Mouse (Mus musculus) lung, adult 2 months (tissue): ENCODE measurements around the gene Taf15.

Experiments used
- CTCF ChIP-seq: fragments of 200-500 bp; IDR thresholded peaks from 2 replicates; pipeline ENCODE4 v1.5.1; 2011; ENCODE audit warnings: mild to moderate bottlenecking, low read length, control low read depth; ENCODE audit not compliant: insufficient read depth
- POLR2A ChIP-seq: fragments of 200-500 bp; IDR thresholded peaks from 2 replicates; pipeline ENCODE4 v1.6.1; 2011; ENCODE audit warnings: low read depth, mild to moderate bottlenecking, control low read depth, low read length, borderline replicate concordance; ENCODE audit errors: extremely low read depth

GRCm38 (mm10) chr11:83468765-83469164, 4.1 kb upstream of the Taf15 start:
- TF ChIP-seq CTCF (no peak), POLR2A (no peak)
